Mouse (Mus musculus): ENCODE measurements around the gene Tns1. TPM values are rescaled to one million over a fixed set of nuclear protein-coding genes. Genes with fewer than 3 reads are reported as not detected.

Tns1 gene
- total and polyA plus RNA-seq, 3 experiments = 0.11 TPM; not detected in 2

- Histone ChIP-seq H3K79me2 (ENCODE audit: control insufficient read depth, insufficient read depth, low read length, poor library complexity) (no peaks in the 10 kb centered on the region), H3K9me3 (replicated peaks; ENCODE audit: insufficient read depth, low read length) (no peaks in the 10 kb centered on the region), H3K27me3 (ENCODE audit: control insufficient read depth in 1 of 2, insufficient read depth in 2 of 2, low read length in 2 of 2) (no peaks in the 10 kb centered on the region), H3K9ac (ENCODE audit: control insufficient read depth, low read depth, low read length, poor library complexity, severe bottlenecking) (no peak overlapping the region), H3K4me3 (ENCODE audit: control insufficient read depth in 1 of 2, insufficient read depth in 1 of 2, low read depth in 2 of 2, low read length in 2 of 2) (no peak overlapping the region), H3K27ac (ENCODE audit: control insufficient read depth, low read depth, low read length) (no peak overlapping the region), H3K4me1 (ENCODE audit: control insufficient read depth in 1 of 2, insufficient read depth in 2 of 2, low read length in 2 of 2) (no peaks in the 10 kb centered on the region), H3K36me3 (ENCODE audit: control insufficient read depth in 1 of 2, insufficient read depth in 2 of 2, low read length in 2 of 2) (no peaks in the 10 kb centered on the region)
- TF ChIP-seq JUND (IDR thresholded peaks at IDR 0.05; ENCODE audit: low read depth, low read length) (no peak), ELF1 (IDR thresholded peaks at IDR 0.05; ENCODE audit: low read depth, low read length) (no peak), NRF1 (IDR thresholded peaks at IDR 0.05; ENCODE audit: insufficient read depth, low read depth, low read length, poor library complexity, severe bottlenecking) (no peak), MXI1 (IDR thresholded peaks at IDR 0.05; ENCODE audit: low read depth, low read length) (no peak)
- no peak for DNase-seq (ENCODE audit: low read depth, low spot score)
These were observed 99.6 kb downstream of the Tns1 start for GRCm38 (mm10) chr1:74024452-74025190.

DNA sequence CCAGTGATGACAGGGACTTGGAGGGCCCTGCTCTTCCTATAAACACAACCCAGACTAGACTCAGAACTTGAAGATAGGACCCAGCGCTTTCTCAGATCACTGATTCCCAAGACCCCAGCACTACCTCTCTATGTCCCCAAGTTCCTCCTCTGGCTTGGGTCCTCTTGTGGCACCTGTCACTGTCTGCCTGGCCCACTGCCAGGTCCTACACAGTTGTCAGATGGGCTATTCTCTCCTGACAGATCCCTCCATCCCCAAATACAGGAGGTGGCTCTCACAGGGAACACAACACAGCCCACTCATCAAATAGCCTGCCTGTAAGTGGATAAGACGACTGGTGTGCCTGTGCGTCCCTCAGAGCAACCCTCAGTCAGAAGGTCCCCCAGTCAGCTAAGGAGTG is 101.3 kb downstream of the Tns1 start:
- no peaks in the 10 kb centered on the region for H3K27me3 ChIP-seq (ENCODE audit: control insufficient read depth in 1 of 2, insufficient read depth in 2 of 2, low read length in 2 of 2)
- DNase-seq (ENCODE audit: low read depth, low spot score) = no peak
- no peaks in the 10 kb centered on the region for H3K79me2 ChIP-seq (ENCODE audit: control insufficient read depth, insufficient read depth, low read length, poor library complexity)
- no peak for TF ChIP-seq ZNF384 (IDR thresholded peaks at IDR 0.05; ENCODE audit: low read depth, low read length)
- no peak for TF ChIP-seq MAFK (IDR thresholded peaks at IDR 0.05; ENCODE audit: borderline replicate concordance, low read depth, low read length)
- no peak for TF ChIP-seq TAL1 (IDR thresholded peaks at IDR 0.05; ENCODE audit: low read length)
- no peak for TF ChIP-seq HCFC1 (IDR thresholded peaks at IDR 0.05; ENCODE audit: low read depth, low read length)
- TF ChIP-seq POLR2AphosphoS5 (IDR thresholded peaks at IDR 0.05; ENCODE audit: borderline replicate concordance, low read depth, low read length) = no peak
- no peak for TF ChIP-seq NELFE (IDR thresholded peaks at IDR 0.05; ENCODE audit: low read depth, low read length)
- no peak for TF ChIP-seq MEF2A (IDR thresholded peaks at IDR 0.05; ENCODE audit: extremely low read depth, insufficient replicate concordance, low read depth, low read length, poor library complexity, severe bottlenecking)
- TF ChIP-seq GABPA (IDR thresholded peaks at IDR 0.05; ENCODE audit: low read depth, low read length) = no peak
- no peak for TF ChIP-seq BHLHE40 (IDR thresholded peaks at IDR 0.05; ENCODE audit: borderline replicate concordance, low read depth, low read length)
- no peak for TF ChIP-seq POLR2A (IDR thresholded peaks at IDR 0.05; ENCODE audit: control insufficient read depth in 1 of 2, insufficient read depth in 1 of 2, low read depth in 1 of 2, low read length in 2 of 2, poor library complexity in 1 of 2)
- no peak for TF ChIP-seq CHD1 (IDR thresholded peaks at IDR 0.05; ENCODE audit: low read depth, low read length)
- TF ChIP-seq EP300 (IDR thresholded peaks at IDR 0.05; ENCODE audit: low read depth in 1 of 2, low read length in 2 of 2) = no peak
- no peak for TF ChIP-seq GATA1 (IDR thresholded peaks at IDR 0.05; ENCODE audit: low read depth, low read length)
- TF ChIP-seq MAZ (IDR thresholded peaks at IDR 0.05; ENCODE audit: low read depth, low read length) = no peak
- no peak for TF ChIP-seq E2F4 (IDR thresholded peaks at IDR 0.05; ENCODE audit: borderline replicate concordance, low read depth, low read length)
- H3K4me1 ChIP-seq (ENCODE audit: control insufficient read depth in 1 of 2, insufficient read depth in 2 of 2, low read length in 2 of 2) = no peaks in the 10 kb centered on the region
- no peaks in the 10 kb centered on the region for H3K36me3 ChIP-seq (ENCODE audit: control insufficient read depth in 1 of 2, insufficient read depth in 2 of 2, low read length in 2 of 2)
- H3K9me3 ChIP-seq (replicated peaks; ENCODE audit: insufficient read depth, low read length) = no peaks in the 10 kb centered on the region
- no peak overlapping the region for H3K9ac ChIP-seq (ENCODE audit: control insufficient read depth, low read depth, low read length, poor library complexity, severe bottlenecking)
- no peak overlapping the region for H3K4me3 ChIP-seq (ENCODE audit: control insufficient read depth in 1 of 2, insufficient read depth in 1 of 2, low read depth in 2 of 2, low read length in 2 of 2)
- H3K27ac ChIP-seq (ENCODE audit: control insufficient read depth, low read depth, low read length) = no peak overlapping the region
